Mouse (Mus musculus) hindbrain, embryonic 16.5 days (tissue): ENCODE data around the gene Brix1. TPM values are rescaled to one million over a fixed set of nuclear protein-coding genes. Genes with fewer than 3 reads are reported as not detected.
"Not testable (repeated sequence)": the region's sequence is repeated elsewhere in the genome, so short reads cannot be mapped to it uniquely, and the experiment has no call there.

ENCODE experiments used
- ATAC-seq: fragments of 200-750 bp; cut with Nextera tagmentation; 2 replicates; pipeline ENCODE4 v1.8.0; 2017; ENCODE audit warnings: moderate TSS enrichment, moderate library complexity
- H3K27ac ChIP-seq: fragments of 300-500 bp; sonication (generic); 2 replicates; pipeline ENCODE4 v1.5.1; 2014; ENCODE audit warnings: low read depth, mild to moderate bottlenecking, control low read depth, low read length, moderate library complexity
- H3K27me3 ChIP-seq: fragments of 300-500 bp; sonication (generic); replicated peaks from 2 replicates; pipeline ENCODE4 v1.6.1; 2014; ENCODE audit warnings: low read length; ENCODE audit not compliant: control insufficient read depth, insufficient read depth
- H3K36me3 ChIP-seq: fragments of 300-500 bp; sonication (generic); 2 replicates; pipeline ENCODE4 v1.6.1; 2014; ENCODE audit warnings: mild to moderate bottlenecking, low read length, moderate library complexity, mixed read lengths; ENCODE audit not compliant: control insufficient read depth, insufficient read depth
- H3K4me1 ChIP-seq: fragments of 300-500 bp; sonication (generic); 2 replicates; pipeline ENCODE4 v1.6.1; 2014; ENCODE audit warnings: low read depth, low read length; ENCODE audit not compliant: control insufficient read depth, insufficient read depth
- H3K4me2 ChIP-seq: fragments of 300-500 bp; sonication (generic); 2 replicates; pipeline ENCODE4 v1.6.1; 2014; ENCODE audit warnings: mild to moderate bottlenecking, low read length, control low read depth, moderate library complexity
- H3K4me3 ChIP-seq: fragments of 300-500 bp; sonication (generic); 2 replicates; pipeline ENCODE4 v1.5.1; 2014; ENCODE audit warnings: mild to moderate bottlenecking, low read length, control low read depth, moderate library complexity
- H3K9ac ChIP-seq: fragments of 300-500 bp; sonication (generic); 2 replicates; pipeline ENCODE4 v1.6.1; 2014; ENCODE audit warnings: low read depth, mild to moderate bottlenecking, control low read depth, low read length, moderate library complexity
- H3K9me3 ChIP-seq: fragments of 300-500 bp; sonication (generic); 2 replicates; pipeline ENCODE4 v1.6.1; 2014; ENCODE audit warnings: mild to moderate bottlenecking, low read length, moderate library complexity; ENCODE audit not compliant: control insufficient read depth
- WGBS: fragments of 180-500 bp; shearing (Covaris S2); extraction: QIAGEN DNeasy Blood & Tissue Kit; methylation state at CpG from one replicate; pipeline ENCODE4 v1.1.7; 2014; 5-methylcytosine and 5-hydroxymethylcytosine counted together
- polyA plus RNA-seq: library from polyadenylated mRNA; unstranded; fragments of >200 nt; fragmentation: Nextera tagmentation; extraction: Ambion mirVana; gene quantifications from 2 replicates; pipeline ENCODE4 v1.2.1, GENCODE M21; 2015

Gene Brix1
- polyA plus RNA-seq: 40.2 and 45.6 TPM in 2 replicates

GRCm38 (mm10) chr15:10485484-10486364, at the start of gene Brix1, which contains the start of gene Rad1:
TSS of gene Brix1 (minus strand) at chr15:10485947.
TSS of gene Rad1 (plus strand) at chr15:10486018.
- Histone ChIP-seq H3K4me2 (peak within 1 kb of the TSS; percentile 70), H3K9ac (peak within 1 kb of the TSS; percentile 82), H3K4me3 (peak within 1 kb of the TSS; percentile 81), H3K36me3 (peaks cover 6% of the 10 kb centered on the region; the same call in 1 of the 2 replicates), H3K4me1 (peaks cover 18% of the 10 kb centered on the region), H3K9me3 (no peaks in the 10 kb centered on the region), H3K27me3 (no peaks in the 10 kb centered on the region), H3K27ac (peak within 1 kb of the TSS; percentile 71)
- peak; percentile 100 for ATAC-seq
- WGBS: under 1% methylated on average over 58 of the region's 58 CpGs

GRCm38 (mm10) chr15:10534591-10534990, 48.8 kb upstream of the Brix1 start:
- ATAC-seq: no peak
- H3K9ac ChIP-seq: no peak overlapping the region
- no peak overlapping the region for H3K4me2 ChIP-seq
- no peaks in the 10 kb centered on the region for H3K4me1 ChIP-seq
- H3K36me3 ChIP-seq: no peaks in the 10 kb centered on the region
- 89% methylated on average over 5 of the region's 5 CpGs for WGBS
- H3K27ac ChIP-seq: no peak overlapping the region
- no peaks in the 10 kb centered on the region for H3K27me3 ChIP-seq
- H3K9me3 ChIP-seq: no peaks in the 10 kb centered on the region
- H3K4me3 ChIP-seq: no peak overlapping the region

GRCm38 (mm10) chr15:10533361-10533760, 47.6 kb upstream of the Brix1 start:
- not testable (repeated sequence) for H3K36me3 ChIP-seq, H3K27me3 ChIP-seq, H3K4me1 ChIP-seq, H3K27ac ChIP-seq, H3K4me2 ChIP-seq, H3K4me3 ChIP-seq, H3K9ac ChIP-seq, ATAC-seq, H3K9me3 ChIP-seq
- WGBS: 80% methylated on average over 10 of the region's 10 CpGs

- H3K36me3 ChIP-seq: no peaks in the 10 kb centered on the region
- H3K9me3 ChIP-seq: no peaks in the 10 kb centered on the region
- ATAC-seq: no peak
- H3K4me3 ChIP-seq: no peak overlapping the region
- H3K4me1 ChIP-seq: no peaks in the 10 kb centered on the region
- no peak overlapping the region for H3K27ac ChIP-seq
- no peak overlapping the region for H3K4me2 ChIP-seq
- 81% methylated on average over 4 of the region's 4 CpGs for WGBS
- H3K27me3 ChIP-seq: no peaks in the 10 kb centered on the region
- no peak overlapping the region for H3K9ac ChIP-seq
Observed at GRCm38 (mm10) chr15:10531352-10531751, 45.6 kb upstream of the Brix1 start.

GRCm38 (mm10) chr15:10525896-10526295, 40.1 kb upstream of the Brix1 start:
- H3K4me3 ChIP-seq: no peak overlapping the region
- WGBS: 83% methylated on average over 1 of the region's 1 CpGs

GRCm38 (mm10) chr15:10515166-10515565, 29.4 kb upstream of the Brix1 start:
- WGBS: 70% methylated on average over 7 of the region's 7 CpGs
- no peak overlapping the region for H3K4me2 ChIP-seq
- no peaks in the 10 kb centered on the region for H3K27me3 ChIP-seq
- H3K4me1 ChIP-seq: no peaks in the 10 kb centered on the region
- H3K9ac ChIP-seq: no peak overlapping the region
- H3K9me3 ChIP-seq: no peaks in the 10 kb centered on the region
- H3K36me3 ChIP-seq: no peaks in the 10 kb centered on the region
- no peak overlapping the region for H3K4me3 ChIP-seq
- H3K27ac ChIP-seq: no peak overlapping the region
- no peak for ATAC-seq

More at GRCm38 (mm10) chr15:10525896-10526295, 40.1 kb upstream of the Brix1 start:
- Histone ChIP-seq H3K9ac (no peak overlapping the region), H3K27ac (no peak overlapping the region), H3K9me3 (no peaks in the 10 kb centered on the region), H3K4me2 (no peak overlapping the region), H3K36me3 (no peaks in the 10 kb centered on the region), H3K4me1 (no peaks in the 10 kb centered on the region), H3K27me3 (no peaks in the 10 kb centered on the region)
- ATAC-seq: no peak

- ATAC-seq: no peak
- H3K9ac ChIP-seq: no peak overlapping the region
- H3K27ac ChIP-seq: no peak overlapping the region
- no peak overlapping the region for H3K4me3 ChIP-seq
- no peaks in the 10 kb centered on the region for H3K9me3 ChIP-seq
- no peak overlapping the region for H3K4me2 ChIP-seq
- H3K4me1 ChIP-seq: no peaks in the 10 kb centered on the region
- no peaks in the 10 kb centered on the region for H3K27me3 ChIP-seq
- no peaks in the 10 kb centered on the region for H3K36me3 ChIP-seq
- 77% methylated on average over 11 of the region's 11 CpGs for WGBS
Observed at GRCm38 (mm10) chr15:10506099-10506498, 20.4 kb upstream of the Brix1 start.

GRCm38 (mm10) chr15:10500838-10501719, 15.3 kb upstream of the Brix1 start:
- Histone ChIP-seq H3K27me3 (no peaks in the 10 kb centered on the region), H3K4me2 (no peak overlapping the region), H3K9ac (no peak overlapping the region), H3K4me1 (no peaks in the 10 kb centered on the region), H3K36me3 (no peaks in the 10 kb centered on the region; the same call in 1 of the 2 replicates), H3K4me3 (no peak overlapping the region), H3K9me3 (no peaks in the 10 kb centered on the region), H3K27ac (no peak overlapping the region)
- WGBS: 58% methylated on average over 11 of the region's 11 CpGs
- ATAC-seq: peak; percentile 96

GRCm38 (mm10) chr15:10500035-10500434, 14.3 kb upstream of the Brix1 start:
- H3K36me3 ChIP-seq: no peaks in the 10 kb centered on the region; the same call in 1 of the 2 replicates
- no peak overlapping the region for H3K9ac ChIP-seq
- no peak overlapping the region for H3K4me2 ChIP-seq
- H3K9me3 ChIP-seq: no peaks in the 10 kb centered on the region
- WGBS: 92% methylated on average over 5 of the region's 5 CpGs
- H3K27ac ChIP-seq: no peak overlapping the region
- H3K4me3 ChIP-seq: no peak overlapping the region
- ATAC-seq: no peak
- H3K4me1 ChIP-seq: no peaks in the 10 kb centered on the region
- H3K27me3 ChIP-seq: no peaks in the 10 kb centered on the region
